Mouse (Mus musculus) layer of hippocampus, postnatal 36 days (tissue): ENCODE data around the gene Rpl27a. TPM values are rescaled to one million over a fixed set of nuclear protein-coding genes. Genes with fewer than 3 reads are reported as not detected.

Experiments used
- DNase-seq, 2 experiments: peaks; one replicate each; pipeline ENCODE4 v3.0.0; 2022
- microRNA-seq, 2 experiments: library from miRNA; unstranded; fragments of <30 nt; microRNA quantifications; one replicate each; pipeline ENCODE4 v1.2.0; 2021
- total RNA-seq, 2 experiments: library from RNA; stranded (reverse); gene quantifications; 2 replicates each; pipeline ENCODE4 v1.2.3; 2021

The Rpl27a gene
- total RNA-seq, 2 experiments from 2014 or later, result 149 to 161 TPM

GRCm38 (mm10) chr7:109566327-109566726, 47.4 kb downstream of the Rpl27a start:
- no peak for DNase-seq

DNA sequence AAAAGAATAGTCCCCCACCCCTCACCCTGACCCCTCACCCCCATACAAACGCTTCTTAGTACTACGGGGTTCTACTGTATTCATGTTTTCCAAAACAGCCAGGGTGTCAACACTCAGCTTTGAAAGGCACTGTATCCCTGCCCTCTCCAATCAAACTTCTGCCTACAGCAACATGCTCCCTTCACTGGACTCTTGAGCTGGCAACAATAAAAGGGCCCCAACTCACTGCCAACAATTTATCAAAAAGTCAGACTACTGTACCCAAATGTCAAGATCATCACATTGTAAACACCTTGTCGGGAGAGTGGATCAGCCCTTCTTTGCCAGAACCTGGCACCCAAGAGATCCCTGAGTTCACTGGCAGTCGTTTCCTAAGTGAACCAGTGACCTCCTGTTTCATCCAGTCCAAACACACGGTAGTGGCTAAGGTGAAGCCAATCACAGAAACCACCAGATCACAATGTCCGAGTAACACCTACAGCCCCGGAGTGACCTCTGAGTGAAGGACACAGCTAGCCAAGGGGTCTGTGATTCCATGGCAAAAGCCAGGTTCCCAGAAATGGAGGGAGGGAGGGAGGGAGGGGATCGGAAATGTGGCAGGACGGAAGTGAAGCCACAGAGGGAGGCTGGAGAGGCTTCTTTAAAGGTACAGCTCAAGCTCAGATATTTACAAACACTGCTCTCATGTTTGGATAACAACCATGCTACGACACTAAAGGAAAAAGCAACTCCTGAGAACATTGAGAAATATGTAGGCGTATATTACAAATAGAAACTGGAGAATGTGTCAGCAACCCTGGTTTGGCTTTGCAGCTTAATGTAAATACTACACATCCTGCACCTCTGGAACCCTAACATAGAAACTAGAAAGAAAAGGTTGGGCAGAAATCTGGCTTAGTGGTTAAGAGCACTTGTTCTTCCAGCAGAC, 48.2 kb downstream of the Rpl27a start:
- no peak for DNase-seq

GRCm38 (mm10) chr7:109568391-109568892, 49.5 kb downstream of the Rpl27a start:
- no peak for DNase-seq

Small RNAs within 50 kb of the gene (microRNA-seq; reads per million reads assigned to microRNA genes)
- gene Gm47284, result 0 to 0.42 reads per million in 2 experiments

Other genes starting within 250 kb of the Rpl27a start
- under 1 TPM; 0.75 to 0.76 TPM for gene Stk33, start 80.1 kb upstream of the Rpl27a start, total RNA-seq
- gene Trim66, start 11.0 kb upstream of the Rpl27a start, total RNA-seq, result 1 to 10 TPM; 4.9 to 5.2 TPM
- 10 to 100 TPM; 39.1 to 55.7 TPM for gene St5, start 184.5 kb downstream of the Rpl27a start, total RNA-seq
- 1 to 10 TPM; 5.6 to 5.9 TPM for gene Akip1, start 184.5 kb downstream of the Rpl27a start, total RNA-seq
- gene BC051019, start 204.7 kb downstream of the Rpl27a start, total RNA-seq, result not detected
- not detected for gene Ascl3, start 212.6 kb downstream of the Rpl27a start, total RNA-seq
- gene Tmem9b, start 233.7 kb downstream of the Rpl27a start, total RNA-seq, result 100 to 1,000 TPM in 1 of 2 experiments, 10 to 100 TPM in 1; 97.9 to 107 TPM